Mouse (Mus musculus): ENCODE results near the gene Gramd2.

DNA sequence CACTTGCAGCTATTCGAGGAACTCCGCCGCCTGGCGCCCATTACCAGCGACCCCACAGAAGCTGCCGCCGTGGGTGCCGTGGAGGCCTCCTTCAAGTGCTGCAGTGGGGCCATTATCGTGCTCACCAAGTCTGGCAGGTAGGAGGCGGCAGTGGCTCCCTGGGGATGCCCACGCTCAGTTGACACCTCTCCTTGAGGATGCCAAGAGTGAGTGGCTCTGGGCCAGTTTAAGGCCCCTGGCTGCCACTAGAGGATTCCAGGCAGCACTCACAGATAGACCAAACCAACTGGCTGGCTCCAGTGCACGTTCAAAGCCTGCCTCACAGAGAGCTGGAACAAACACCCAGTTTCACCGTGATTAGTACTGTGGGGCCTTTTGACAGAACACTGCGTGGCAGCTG lies 4.3 kb upstream of the Gramd2 start:
- TF ChIP-seq CTCF (IDR thresholded peaks at IDR 0.05; ENCODE audit: borderline replicate concordance, insufficient read depth, low read length) (no peak), POLR2A (IDR thresholded peaks at IDR 0.05; ENCODE audit: low read depth, low read length) (no peak)

Measured in embryonic fibroblast, embryonic 13.5 days (primary cell).